Mouse (Mus musculus) R1 (cell line): ENCODE results near the gene Olfr572.
A peak's percentile ranks its signal among the peaks of the same experiment; 100 is the strongest.

Source experiments
- DNase-seq: peaks from one replicate; pipeline ENCODE4 v3.0.0-alpha.2; 2018; ENCODE audit warnings: low read depth, low spot score

Olfr572 gene

DNA sequence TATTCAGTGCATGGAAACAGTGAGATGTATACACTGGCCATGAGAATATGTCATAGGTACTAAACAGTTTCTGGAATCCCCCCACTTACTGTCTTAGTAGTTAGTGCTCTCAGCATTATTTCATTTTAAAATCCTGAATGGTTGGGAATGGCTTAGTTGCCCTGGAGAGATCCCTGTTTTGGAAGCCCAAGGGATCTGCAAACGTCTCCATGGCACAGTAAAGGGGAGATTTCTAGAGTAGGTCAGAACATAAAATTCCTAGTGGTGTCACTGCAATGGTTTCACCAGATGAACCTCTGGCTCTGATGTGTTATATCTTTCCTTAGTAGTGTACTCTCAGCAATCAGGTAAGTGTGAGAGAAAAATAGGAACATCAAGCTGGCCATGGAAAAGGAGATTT, at the start of gene Olfr572:
Gene Olfr572 (plus strand): TSS at position 301 of the 400 bp plus-strand sequence.
- no peak for DNase-seq

DNA sequence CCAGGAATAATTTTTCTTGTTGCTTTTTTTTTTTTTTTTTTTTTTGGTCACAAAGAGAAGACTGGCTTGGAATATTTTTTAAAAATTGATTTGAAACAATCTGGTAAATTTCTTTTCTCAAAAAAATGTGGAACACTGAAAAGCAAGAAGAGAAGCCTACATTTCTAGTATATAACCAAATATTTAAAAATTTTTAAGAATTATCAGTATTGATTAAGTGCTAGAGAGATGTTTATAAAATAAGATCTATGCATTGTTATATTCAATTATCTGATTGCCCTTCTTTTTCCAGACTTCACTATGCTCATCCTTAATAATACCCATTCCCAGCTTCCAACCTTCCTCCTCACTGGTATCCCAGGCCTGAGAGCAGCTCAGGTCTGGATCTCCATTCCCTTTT, 47.4 kb upstream of the Olfr572 start, which contains the start of gene Olfr568:
Gene Olfr568 (plus strand): TSS at position 301 of the 400 bp plus-strand sequence.
- no peak for DNase-seq

GRCm38 (mm10) chr7:102890782-102891181, 33.4 kb upstream of the Olfr572 start, which contains the start of gene Olfr569:
TSS of gene Olfr569 (minus strand) at chr7:102890882.
- no peak for DNase-seq

GRCm38 (mm10) chr7:102915261-102915660, 8.9 kb upstream of the Olfr572 start:
- DNase-seq = no peak

DNA sequence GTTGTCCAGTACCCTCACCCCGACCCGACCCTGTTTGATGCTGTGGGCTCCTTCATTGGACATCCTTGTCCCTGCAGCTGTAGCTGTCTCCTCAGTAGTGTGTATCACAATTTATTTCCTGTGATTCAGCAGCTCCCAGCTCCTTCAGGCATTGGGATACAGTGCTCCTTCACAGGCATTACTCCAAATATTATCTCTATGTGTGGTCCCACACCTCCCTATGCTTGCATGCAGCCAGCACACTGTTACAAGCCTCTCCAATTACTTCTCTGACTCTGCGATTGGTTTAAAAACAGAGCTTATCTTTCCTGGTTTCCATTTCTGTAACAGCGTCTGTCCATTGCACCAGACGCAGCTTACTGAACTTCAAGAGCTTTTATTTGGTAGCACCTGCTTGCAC, 7.8 kb upstream of the Olfr572 start:
- no peak for DNase-seq

DNA sequence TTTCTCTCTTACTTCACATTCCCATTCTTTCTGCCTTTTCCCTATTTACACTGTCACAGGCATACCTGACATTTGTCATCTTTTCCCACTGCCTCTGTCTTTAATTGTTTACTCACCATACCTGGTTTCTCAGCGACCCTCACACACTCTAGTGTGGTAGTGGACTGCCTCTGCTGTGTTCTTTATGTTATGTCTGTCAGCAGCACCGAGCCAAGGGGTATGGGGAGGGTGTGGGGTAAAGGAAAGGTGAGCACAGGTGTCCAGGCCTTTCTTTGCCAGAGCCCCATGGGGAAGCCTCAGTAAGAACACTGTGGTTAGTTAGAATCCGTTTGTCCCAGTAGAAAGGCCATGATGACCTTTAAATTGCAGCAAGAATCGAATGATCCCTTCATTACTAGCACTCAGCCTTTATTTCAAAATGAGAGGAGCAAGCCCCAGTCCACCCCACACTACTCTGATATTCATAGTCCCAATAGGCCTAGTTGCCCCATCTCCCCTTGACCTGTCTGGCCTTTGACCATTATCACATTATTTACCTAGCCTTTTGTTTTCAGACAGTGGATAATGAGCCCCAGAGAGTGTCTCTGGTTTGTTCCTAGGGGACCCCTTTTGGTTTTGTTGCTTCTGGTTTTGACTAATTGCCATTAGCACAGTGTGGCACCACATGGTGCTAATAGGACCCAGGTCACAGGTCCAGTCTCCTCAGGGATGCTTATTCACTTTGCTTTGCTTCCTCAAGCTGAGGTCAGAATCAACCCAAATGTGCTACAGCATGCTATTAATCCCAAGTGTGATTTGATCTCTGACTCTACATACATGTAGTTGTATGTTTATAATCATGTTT, 7.0 kb upstream of the Olfr572 start, which contains the start of gene Olfr571:
Gene Olfr571 (minus strand): TSS at position 505 of the 844 bp plus-strand sequence.
- no peak for DNase-seq

DNA sequence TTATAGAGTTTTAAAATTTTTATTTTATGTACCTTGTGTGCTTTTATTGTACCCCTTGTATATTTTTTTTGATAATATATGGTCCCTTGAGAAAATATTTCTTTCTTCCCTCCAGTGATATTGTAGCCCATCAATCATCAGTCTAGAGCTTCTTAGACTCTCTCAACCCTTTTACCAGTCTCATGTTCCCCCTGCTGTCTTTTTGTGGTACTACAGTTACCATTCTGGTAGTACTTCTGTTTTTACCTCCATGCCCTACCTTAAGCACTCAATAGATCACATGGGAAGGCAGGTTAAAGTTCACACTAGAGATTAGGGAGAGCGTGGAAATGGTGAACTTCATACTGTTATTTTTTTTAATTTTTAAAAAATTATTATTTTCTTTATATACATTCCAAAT, 4.6 kb upstream of the Olfr572 start:
- DNase-seq = peak; percentile 62

GRCm38 (mm10) chr7:102927105-102927504, 2.9 kb downstream of the Olfr572 start:
- DNase-seq = no peak

GRCm38 (mm10) chr7:102942475-102942874, 18.3 kb downstream of the Olfr572 start, which contains the start of gene Olfr573-ps1:
TSS of gene Olfr573-ps1 (minus strand) at chr7:102942575.
- DNase-seq = no peak

GRCm38 (mm10) chr7:102943417-102943816, 19.2 kb downstream of the Olfr572 start:
- DNase-seq = no peak

DNA sequence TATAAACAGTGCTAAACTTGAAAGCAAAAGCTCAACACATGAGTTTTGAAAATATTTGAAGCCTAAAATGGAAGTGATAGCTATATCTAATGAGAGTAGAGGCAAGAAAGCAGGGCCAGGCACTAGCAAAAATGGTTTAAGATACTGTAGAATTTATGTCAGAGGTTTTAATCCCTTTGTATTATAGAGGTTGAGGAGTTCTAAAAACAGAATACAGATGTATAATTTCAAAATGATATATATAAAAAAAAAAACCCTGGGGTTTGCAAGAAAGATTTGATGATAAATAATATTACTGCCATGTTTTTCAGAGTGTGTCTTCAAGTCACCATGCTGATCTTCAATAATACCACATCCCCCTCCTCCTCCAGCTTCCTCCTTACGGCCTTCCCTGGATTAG, 24.0 kb downstream of the Olfr572 start, which contains the start of gene Olfr574:
Gene Olfr574 (plus strand): TSS at position 301 of the 400 bp plus-strand sequence.
- DNase-seq = no peak

DNA sequence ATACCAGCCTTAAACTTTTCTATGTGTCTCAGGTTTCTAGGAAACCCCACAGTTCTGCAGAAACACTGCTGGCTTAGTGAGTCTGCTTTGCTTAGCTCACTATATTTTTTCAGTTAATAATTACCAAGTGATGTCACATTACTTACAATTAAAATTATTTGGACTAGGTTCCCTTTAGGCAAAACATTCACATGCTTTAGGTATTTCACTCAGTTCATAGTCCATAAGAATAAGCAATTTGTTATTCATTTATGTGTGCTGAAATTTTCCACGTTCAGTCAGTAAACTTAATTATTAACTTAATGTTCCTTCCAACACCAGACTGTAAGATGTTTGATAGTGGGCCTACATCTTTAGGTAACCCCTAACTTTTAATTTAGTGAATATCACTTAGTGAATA, 26.5 kb downstream of the Olfr572 start:
- DNase-seq = no peak

DNA sequence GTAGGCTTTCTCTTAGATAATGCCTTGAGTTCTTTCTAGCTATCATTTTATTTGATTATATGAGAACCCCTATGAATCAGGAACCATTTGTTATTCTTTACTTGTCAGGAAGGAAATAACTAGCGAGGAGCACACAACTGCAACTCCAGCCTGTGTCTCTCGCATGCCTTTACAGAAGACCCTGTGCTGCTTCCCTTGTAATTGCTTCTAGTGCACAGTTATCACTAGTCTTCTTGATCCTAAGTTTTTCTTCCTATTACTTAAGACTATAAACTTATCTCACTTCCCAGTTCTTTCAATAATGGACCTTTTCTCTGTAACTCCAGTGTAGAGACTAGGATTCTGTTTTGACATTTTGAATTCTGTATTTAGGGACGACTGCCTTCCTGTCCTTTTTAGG, 33.9 kb downstream of the Olfr572 start:
- DNase-seq = no peak

GRCm38 (mm10) chr7:102958593-102958992, 34.4 kb downstream of the Olfr572 start, which contains the start of gene Olfr575:
TSS of gene Olfr575 (minus strand) at chr7:102958775.
- DNase-seq = no peak

GRCm38 (mm10) chr7:102962360-102962759, 38.2 kb downstream of the Olfr572 start, which contains the start of gene Olfr576:
TSS of gene Olfr576 (plus strand) at chr7:102962660.
- no peak for DNase-seq

DNA sequence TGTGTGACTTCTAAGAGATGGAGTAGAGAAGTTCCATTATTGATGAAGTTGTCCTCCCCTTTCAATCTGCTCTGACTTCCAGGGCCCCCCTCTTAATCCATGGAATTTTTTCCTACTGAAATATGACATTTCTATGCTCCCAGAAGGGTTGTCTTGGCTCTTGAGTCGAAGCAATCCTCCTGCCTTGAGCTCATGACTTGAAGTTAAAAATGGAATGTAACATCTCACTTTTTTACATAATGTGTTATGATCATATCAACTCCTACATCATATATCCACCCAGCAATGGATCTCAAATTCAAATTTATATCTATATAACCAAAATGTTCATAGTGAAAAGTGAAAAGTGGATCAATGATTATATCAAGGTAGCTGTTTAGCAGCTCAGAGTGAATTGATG, 50.2 kb downstream of the Olfr572 start:
- DNase-seq = no peak

GRCm38 (mm10) chr7:102975843-102976242, 51.6 kb downstream of the Olfr572 start, which contains the start of gene Olfr577:
TSS of gene Olfr577 (minus strand) at chr7:102975943.
- DNase-seq = no peak
